Mouse (Mus musculus): ENCODE data around the gene Gm20716. TPM values are rescaled to one million over a fixed set of nuclear protein-coding genes. Genes with fewer than 3 reads are reported as not detected.

The Gm20716 gene
- 17.2 and 19.4 TPM in 2 replicates for polyA plus RNA-seq (2014; fragmentation: Nextera tagmentation; extraction: Ambion mirVana)

DNA sequence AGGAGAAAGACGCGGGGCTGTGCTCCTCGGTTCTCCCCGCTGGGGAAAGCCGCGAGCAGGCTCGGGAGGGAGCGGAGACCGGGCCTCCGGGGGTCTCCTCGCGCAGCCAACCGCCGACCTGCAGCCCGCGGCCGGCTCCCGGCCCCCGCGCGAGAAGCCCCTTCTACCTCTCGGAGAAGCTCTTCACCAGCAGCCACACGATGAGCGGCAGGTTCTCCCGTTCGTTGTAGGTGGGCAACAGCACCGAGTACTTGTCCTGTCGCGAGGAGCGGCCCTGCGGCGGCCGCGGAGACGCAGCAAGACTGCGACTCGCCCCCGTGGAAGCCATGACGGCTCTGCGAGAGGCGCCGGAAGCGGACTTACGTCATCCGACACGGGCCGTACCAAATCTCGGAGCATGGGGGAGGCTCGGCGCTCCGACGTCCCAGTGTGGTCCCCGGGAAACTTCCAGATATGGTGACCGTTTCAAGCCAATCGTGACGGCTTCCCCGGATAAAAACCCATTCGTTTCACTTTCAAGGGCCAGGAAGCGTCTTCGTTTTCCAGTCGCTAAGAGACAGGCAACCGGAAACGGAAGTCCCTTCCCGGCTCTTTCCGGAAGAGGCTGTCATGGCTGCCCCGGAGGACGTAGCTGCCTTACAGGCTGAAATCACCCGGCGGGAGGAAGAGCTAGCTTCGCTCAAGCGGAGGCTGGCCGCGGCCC, at the start of gene Gm20716, which contains the start of the genes Dpm1 and Mocs3:
Gm20716 (minus strand) TSS at position 339 of the 703 bp plus-strand sequence.
Dpm1 (minus strand) TSS at position 566 of the 703 bp plus-strand sequence.
Mocs3 (plus strand) TSS at position 597 of the 703 bp plus-strand sequence.
- H3K9me3 ChIP-seq (replicated peaks; ENCODE audit: control insufficient read depth, low read length) = no peaks in the 10 kb centered on the region
- H3K27ac ChIP-seq (ENCODE audit: low read depth, low read length) = peak within 1 kb of the TSS; percentile 93
- peaks cover 7% of the 10 kb centered on the region for H3K36me3 ChIP-seq (ENCODE audit: control insufficient read depth, insufficient read depth, low read length)
- H3K4me2 ChIP-seq = peak within 1 kb of the TSS; percentile 89
- peak within 1 kb of the TSS; percentile 90 for H3K9ac ChIP-seq (ENCODE audit: low read depth, low read length)
- peak within 1 kb of the TSS; percentile 98 for H3K4me3 ChIP-seq (ENCODE audit: low read depth, low read length)
- peak; percentile 80 for ATAC-seq (replicated peaks; ENCODE audit: insufficient number of reproducible peaks, low FRiP score, low TSS enrichment)
- no peaks in the 10 kb centered on the region for H3K27me3 ChIP-seq (ENCODE audit: control insufficient read depth, insufficient read depth, low read length)
- under 1% methylated on average over 70 of the region's 73 CpGs for whole genome bisulfite sequencing (ENCODE audit: insufficient replicate concordance)
- H3K4me1 ChIP-seq (ENCODE audit: control insufficient read depth, insufficient read depth, low read length) = peaks cover 22% of the 10 kb centered on the region

DNA sequence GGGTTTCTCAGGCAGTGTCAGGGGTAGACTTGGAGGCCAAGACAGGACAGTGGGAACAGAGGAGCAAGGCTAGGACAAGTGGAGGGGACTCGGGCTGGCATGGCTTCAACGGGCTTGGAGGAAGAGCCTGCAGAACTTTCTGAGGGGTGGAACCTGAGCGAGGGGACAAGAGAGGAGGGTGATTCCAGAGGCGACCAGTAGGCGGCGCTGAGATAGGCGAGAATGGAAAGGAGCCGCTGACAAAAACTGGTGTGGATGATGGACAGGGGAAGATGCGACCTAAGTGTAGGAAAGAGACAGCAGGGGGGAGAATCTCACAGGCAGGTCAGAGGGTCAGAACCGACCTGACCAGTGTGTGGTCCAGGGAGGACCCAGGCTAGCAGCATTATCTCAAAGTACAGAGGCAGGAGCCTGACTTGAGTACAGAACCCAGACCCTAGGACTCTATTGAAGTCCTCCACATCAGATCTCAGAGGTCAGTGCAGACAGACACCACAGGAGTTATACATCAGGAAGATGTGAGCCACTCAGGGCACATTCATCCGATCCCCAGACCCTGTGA, 44.3 kb upstream of the Gm20716 start:
- H3K36me3 ChIP-seq (ENCODE audit: control insufficient read depth, insufficient read depth, low read length) = no peaks in the 10 kb centered on the region
- peaks cover 97% of the 10 kb centered on the region for H3K27me3 ChIP-seq (ENCODE audit: control insufficient read depth, insufficient read depth, low read length)
- no peak overlapping the region for H3K27ac ChIP-seq (ENCODE audit: low read depth, low read length)
- WGBS (ENCODE audit: insufficient replicate concordance) = 6% methylated on average over 11 of the region's 11 CpGs
- H3K4me1 ChIP-seq (ENCODE audit: control insufficient read depth, insufficient read depth, low read length) = no peaks in the 10 kb centered on the region
- H3K9me3 ChIP-seq (replicated peaks; ENCODE audit: control insufficient read depth, low read length) = no peaks in the 10 kb centered on the region
- H3K4me3 ChIP-seq (ENCODE audit: low read depth, low read length) = no peak overlapping the region
- ATAC-seq (replicated peaks; ENCODE audit: insufficient number of reproducible peaks, low FRiP score, low TSS enrichment) = no peak
- no peak overlapping the region for H3K4me2 ChIP-seq
- H3K9ac ChIP-seq (ENCODE audit: low read depth, low read length) = no peak overlapping the region

DNA sequence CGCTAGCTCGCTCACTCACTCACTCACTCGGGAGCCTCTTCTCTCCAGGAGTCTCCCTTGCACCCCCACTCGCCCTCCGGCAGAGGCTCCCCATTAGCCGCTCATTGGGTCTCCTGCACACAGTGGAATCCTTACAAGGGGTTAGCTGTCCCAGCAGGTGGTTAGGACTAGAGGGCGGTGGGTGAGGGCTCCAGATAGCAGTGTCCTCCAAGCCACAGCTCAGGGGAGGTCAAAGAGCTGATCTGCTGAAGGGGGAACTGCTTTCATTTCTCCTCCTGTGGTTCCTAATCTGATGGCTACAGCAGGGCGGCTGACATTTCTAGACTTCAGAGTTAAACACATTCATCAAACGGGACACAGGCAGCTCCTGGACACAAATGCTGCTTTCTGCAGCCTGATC, 43.2 kb upstream of the Gm20716 start:
- peaks cover 98% of the 10 kb centered on the region for H3K27me3 ChIP-seq (ENCODE audit: control insufficient read depth, insufficient read depth, low read length)
- H3K4me2 ChIP-seq = peak overlapping the region; percentile 3; the same call in 1 of the 2 replicates
- H3K9me3 ChIP-seq (replicated peaks; ENCODE audit: control insufficient read depth, low read length) = no peaks in the 10 kb centered on the region
- 19% methylated on average over 9 of the region's 9 CpGs for WGBS (ENCODE audit: insufficient replicate concordance)
- no peak overlapping the region for H3K4me3 ChIP-seq (ENCODE audit: low read depth, low read length)
- no peak overlapping the region for H3K27ac ChIP-seq (ENCODE audit: low read depth, low read length)
- H3K9ac ChIP-seq (ENCODE audit: low read depth, low read length) = no peak overlapping the region
- no peaks in the 10 kb centered on the region for H3K36me3 ChIP-seq (ENCODE audit: control insufficient read depth, insufficient read depth, low read length)
- no peak for ATAC-seq (replicated peaks; ENCODE audit: insufficient number of reproducible peaks, low FRiP score, low TSS enrichment)
- 0 out of 2 replicates have a peak, but pooled peaks cover 1% of the 10 kb centered on the region for H3K4me1 ChIP-seq (ENCODE audit: control insufficient read depth, insufficient read depth, low read length)

DNA sequence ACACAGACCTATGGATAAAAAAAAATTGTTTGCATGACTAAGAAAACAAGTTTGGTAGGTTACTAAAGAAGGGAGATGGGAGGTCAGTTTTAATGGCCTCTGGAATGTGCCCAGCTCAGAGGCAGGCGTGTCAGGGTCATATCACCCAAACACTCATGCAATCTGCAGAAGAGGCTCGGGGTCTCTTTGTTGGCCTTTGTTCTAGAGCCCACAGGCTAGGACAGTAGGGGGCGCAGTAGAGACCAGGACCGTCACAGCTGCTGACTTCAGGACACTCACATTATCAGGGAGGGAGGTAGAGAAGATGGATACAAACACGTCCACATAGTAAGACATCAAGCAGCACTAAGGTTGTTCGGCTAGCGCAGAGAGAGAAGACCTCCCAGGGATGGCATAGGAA, 37.9 kb upstream of the Gm20716 start:
- ATAC-seq (replicated peaks; ENCODE audit: insufficient number of reproducible peaks, low FRiP score, low TSS enrichment) = no peak

DNA sequence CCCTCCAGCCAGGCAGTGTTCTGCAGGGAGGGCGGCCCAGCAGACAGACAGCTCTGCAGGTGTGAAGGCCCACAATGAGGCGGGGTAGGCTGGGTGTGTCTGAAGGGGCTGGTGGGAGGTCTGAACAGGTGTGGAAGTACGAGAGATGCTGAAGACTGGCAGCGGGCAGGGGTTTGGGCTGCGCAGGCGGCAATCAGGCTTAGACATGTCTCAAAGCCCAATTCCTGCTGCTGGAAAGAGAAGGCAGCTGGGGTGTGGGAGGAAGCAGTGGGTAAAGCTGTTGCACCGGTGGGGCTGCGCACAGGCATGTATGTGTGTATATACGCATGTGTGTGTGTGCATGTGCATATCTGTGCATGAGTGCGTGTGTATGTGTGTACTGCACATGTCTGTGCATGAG, 30.7 kb upstream of the Gm20716 start:
- WGBS (ENCODE audit: insufficient replicate concordance) = 83% methylated on average over 10 of the region's 10 CpGs
- no peaks in the 10 kb centered on the region for H3K4me1 ChIP-seq (ENCODE audit: control insufficient read depth, insufficient read depth, low read length)
- H3K27ac ChIP-seq (ENCODE audit: low read depth, low read length) = no peak overlapping the region
- H3K4me2 ChIP-seq = no peak overlapping the region
- peaks cover 50% of the 10 kb centered on the region for H3K27me3 ChIP-seq (ENCODE audit: control insufficient read depth, insufficient read depth, low read length)
- no peak for ATAC-seq (replicated peaks; ENCODE audit: insufficient number of reproducible peaks, low FRiP score, low TSS enrichment)
- no peak overlapping the region for H3K9ac ChIP-seq (ENCODE audit: low read depth, low read length)
- H3K9me3 ChIP-seq (replicated peaks; ENCODE audit: control insufficient read depth, low read length) = no peaks in the 10 kb centered on the region
- H3K36me3 ChIP-seq (ENCODE audit: control insufficient read depth, insufficient read depth, low read length) = no peaks in the 10 kb centered on the region
- no peak overlapping the region for H3K4me3 ChIP-seq (ENCODE audit: low read depth, low read length)

More for the DNA sequence above, 37.9 kb upstream of the Gm20716 start:
- peaks cover 67% of the 10 kb centered on the region for H3K27me3 ChIP-seq (ENCODE audit: control insufficient read depth, insufficient read depth, low read length)
- peak overlapping the region; percentile 22 for H3K4me3 ChIP-seq (ENCODE audit: low read depth, low read length)
- H3K9ac ChIP-seq (ENCODE audit: low read depth, low read length) = no peak overlapping the region
- 19% methylated on average over 7 of the region's 7 CpGs for WGBS (ENCODE audit: insufficient replicate concordance)
- peak overlapping the region; percentile 48 for H3K4me2 ChIP-seq
- no peaks in the 10 kb centered on the region for H3K36me3 ChIP-seq (ENCODE audit: control insufficient read depth, insufficient read depth, low read length)
- 0 out of 2 replicates have a peak, but pooled peaks cover 2% of the 10 kb centered on the region for H3K4me1 ChIP-seq (ENCODE audit: control insufficient read depth, insufficient read depth, low read length)
- H3K9me3 ChIP-seq (replicated peaks; ENCODE audit: control insufficient read depth, low read length) = no peaks in the 10 kb centered on the region
- no peak overlapping the region for H3K27ac ChIP-seq (ENCODE audit: low read depth, low read length)

DNA sequence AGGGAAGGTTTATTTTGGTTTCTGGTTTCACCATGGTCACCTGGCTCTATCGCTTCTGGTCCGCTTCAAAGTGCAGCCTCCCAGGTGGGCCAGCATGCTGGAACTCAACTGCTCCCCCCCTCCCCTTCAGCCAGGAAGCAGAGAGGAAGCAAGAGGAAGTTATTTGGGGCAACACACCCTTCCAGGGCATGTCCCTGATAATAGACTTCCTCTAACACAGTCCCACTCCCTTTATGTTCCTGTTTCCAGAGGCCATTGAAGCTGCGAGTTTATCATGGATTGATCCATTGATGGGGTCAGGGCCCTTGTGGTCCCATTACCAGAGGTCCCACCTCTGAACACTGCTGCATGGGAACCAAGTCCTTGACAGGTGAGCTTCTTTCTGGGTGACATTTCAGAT, 30.0 kb upstream of the Gm20716 start:
- Histone ChIP-seq H3K9ac (ENCODE audit: low read depth, low read length) (no peak overlapping the region), H3K4me1 (ENCODE audit: control insufficient read depth, insufficient read depth, low read length) (no peaks in the 10 kb centered on the region), H3K27ac (ENCODE audit: low read depth, low read length) (no peak overlapping the region), H3K27me3 (ENCODE audit: control insufficient read depth, insufficient read depth, low read length) (peaks cover 57% of the 10 kb centered on the region), H3K4me2 (no peak overlapping the region), H3K36me3 (ENCODE audit: control insufficient read depth, insufficient read depth, low read length) (no peaks in the 10 kb centered on the region), H3K9me3 (replicated peaks; ENCODE audit: control insufficient read depth, low read length) (no peaks in the 10 kb centered on the region), H3K4me3 (ENCODE audit: low read depth, low read length) (no peak overlapping the region)
- WGBS (ENCODE audit: insufficient replicate concordance) = 78% methylated on average over 3 of the region's 3 CpGs
- no peak for ATAC-seq (replicated peaks; ENCODE audit: insufficient number of reproducible peaks, low FRiP score, low TSS enrichment)

DNA sequence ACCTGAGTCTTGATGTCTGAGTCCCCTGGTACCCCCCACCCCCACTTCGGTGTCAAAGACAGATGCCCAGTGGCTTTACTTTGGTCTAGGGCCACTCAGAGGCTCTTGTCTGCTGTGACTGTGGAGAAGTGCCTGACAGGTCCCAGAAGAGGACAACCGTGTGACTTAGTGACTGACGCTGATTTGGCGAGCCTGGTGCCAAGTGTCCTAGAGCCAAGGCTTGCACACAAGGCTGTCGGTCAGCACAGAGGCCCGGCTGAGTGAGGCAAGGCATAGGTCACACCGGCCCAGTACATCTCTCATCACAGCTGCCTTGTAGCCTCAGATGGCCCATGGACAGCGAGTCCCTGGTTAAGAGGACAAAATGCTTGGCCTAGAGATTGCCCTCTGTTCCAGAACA, 28.9 kb upstream of the Gm20716 start:
- H3K36me3 ChIP-seq (ENCODE audit: control insufficient read depth, insufficient read depth, low read length) = no peaks in the 10 kb centered on the region
- H3K27me3 ChIP-seq (ENCODE audit: control insufficient read depth, insufficient read depth, low read length) = peaks cover 63% of the 10 kb centered on the region
- no peak overlapping the region for H3K4me3 ChIP-seq (ENCODE audit: low read depth, low read length)
- no peak overlapping the region for H3K27ac ChIP-seq (ENCODE audit: low read depth, low read length)
- H3K9ac ChIP-seq (ENCODE audit: low read depth, low read length) = no peak overlapping the region
- ATAC-seq (replicated peaks; ENCODE audit: insufficient number of reproducible peaks, low FRiP score, low TSS enrichment) = no peak
- WGBS (ENCODE audit: insufficient replicate concordance) = 69% methylated on average over 8 of the region's 8 CpGs
- no peaks in the 10 kb centered on the region; the same call in 1 of the 2 replicates for H3K4me1 ChIP-seq (ENCODE audit: control insufficient read depth, insufficient read depth, low read length)
- H3K9me3 ChIP-seq (replicated peaks; ENCODE audit: control insufficient read depth, low read length) = no peaks in the 10 kb centered on the region
- no peak overlapping the region for H3K4me2 ChIP-seq

DNA sequence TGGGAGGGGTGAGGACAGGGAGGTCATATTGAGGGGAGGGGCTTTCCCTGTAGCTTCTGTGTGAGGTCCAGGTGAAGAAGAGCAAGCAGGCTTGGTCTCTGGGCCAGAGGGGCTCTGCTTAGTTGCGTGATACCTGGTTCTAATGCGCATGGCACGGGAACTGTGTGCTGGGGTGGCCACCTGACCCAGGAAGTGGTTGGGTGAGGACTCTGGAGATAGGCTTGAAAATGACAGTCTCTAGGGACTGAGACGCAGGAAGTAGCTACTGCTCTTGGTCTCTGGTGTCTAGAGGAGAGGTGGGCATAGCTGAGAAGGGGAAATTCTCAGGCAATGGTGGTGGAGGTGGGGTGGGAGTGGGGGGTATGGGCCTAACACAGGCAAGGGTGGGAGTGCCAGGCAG, 27.0 kb upstream of the Gm20716 start:
- H3K36me3 ChIP-seq (ENCODE audit: control insufficient read depth, insufficient read depth, low read length) = no peaks in the 10 kb centered on the region
- H3K4me3 ChIP-seq (ENCODE audit: low read depth, low read length) = no peak overlapping the region
- no peak overlapping the region for H3K27ac ChIP-seq (ENCODE audit: low read depth, low read length)
- 76% methylated on average over 4 of the region's 4 CpGs for WGBS (ENCODE audit: insufficient replicate concordance)
- peaks cover 65% of the 10 kb centered on the region for H3K27me3 ChIP-seq (ENCODE audit: control insufficient read depth, insufficient read depth, low read length)
- ATAC-seq (replicated peaks; ENCODE audit: insufficient number of reproducible peaks, low FRiP score, low TSS enrichment) = no peak
- no peak overlapping the region for H3K9ac ChIP-seq (ENCODE audit: low read depth, low read length)
- H3K4me2 ChIP-seq = no peak overlapping the region
- H3K4me1 ChIP-seq (ENCODE audit: control insufficient read depth, insufficient read depth, low read length) = no peaks in the 10 kb centered on the region; the same call in 1 of the 2 replicates
- no peaks in the 10 kb centered on the region for H3K9me3 ChIP-seq (replicated peaks; ENCODE audit: control insufficient read depth, low read length)

Measured in heart, embryonic 11.5 days (tissue).